Mouse (Mus musculus) lung, adult 18-20 months (tissue): ENCODE measurements at regions not wholly inside any gene's neighbourhood (a gene's known extent, or its start where the extent isn't known, plus 50 kb on each side); places are given as distances from the start of the nearest gene placed in this dataset.

Source experiments
- DNase-seq, 2 experiments: peaks; one replicate each; pipeline ENCODE4 v3.0.0; 2022; ENCODE audit warnings: mixed read lengths in 2 of 2

- no peak for DNase-seq
Observed at GRCm38 (mm10) chr4:153018138-153018921, 464.3 kb downstream of the Ajap1 start.

- no peak for DNase-seq
Observed at GRCm38 (mm10) chr4:153017816-153018137, 464.8 kb downstream of the Ajap1 start.

- no peak for DNase-seq
Observed at GRCm38 (mm10) chr4:153003338-153003737, 479.3 kb downstream of the Ajap1 start.

- DNase-seq: no peak
Observed at GRCm38 (mm10) chr4:153002516-153002915, 480.1 kb downstream of the Ajap1 start.

- DNase-seq: no peak
Observed at GRCm38 (mm10) chr4:153001761-153002160, 480.9 kb downstream of the Ajap1 start.

- DNase-seq: no peak
Observed at GRCm38 (mm10) chr4:152999526-152999925, 483.1 kb downstream of the Ajap1 start.

- DNase-seq: no peak
Observed at GRCm38 (mm10) chr4:152997251-152997650, 485.4 kb downstream of the Ajap1 start.

GRCm38 (mm10) chr4:152996641-152997040, 486.0 kb downstream of the Ajap1 start:
- no peak for DNase-seq

- no peak for DNase-seq
Observed at GRCm38 (mm10) chr4:152995052-152995595, 487.5 kb downstream of the Ajap1 start.

GRCm38 (mm10) chr4:152994206-152994605, 488.4 kb downstream of the Ajap1 start:
- no peak for DNase-seq

- no peak for DNase-seq
Observed at GRCm38 (mm10) chr4:152990266-152990665, 492.3 kb downstream of the Ajap1 start.

GRCm38 (mm10) chr4:152987726-152988125, 494.9 kb downstream of the Ajap1 start:
- DNase-seq: no peak

- DNase-seq: no peak
Observed at GRCm38 (mm10) chr4:152975012-152975675, 497.5 kb upstream of the Kcnab2 start.

- DNase-seq: no peak
Observed at GRCm38 (mm10) chr4:152963001-152963400, 485.3 kb upstream of the Kcnab2 start.

- DNase-seq: no peak
Observed at GRCm38 (mm10) chr4:152962165-152962564, 484.5 kb upstream of the Kcnab2 start.

GRCm38 (mm10) chr4:152961677-152962076, 484.0 kb upstream of the Kcnab2 start:
- DNase-seq: no peak

- peak in 1 of 2 experiments; percentile 5 for DNase-seq
Observed at GRCm38 (mm10) chr4:152959627-152960230, 482.1 kb upstream of the Kcnab2 start.

GRCm38 (mm10) chr4:152953237-152953974, 475.7 kb upstream of the Kcnab2 start:
- DNase-seq: no peak

- DNase-seq: no peak
Observed at GRCm38 (mm10) chr4:152948956-152949355, 471.3 kb upstream of the Kcnab2 start.

GRCm38 (mm10) chr4:152941159-152941558, 463.5 kb upstream of the Kcnab2 start:
- DNase-seq: no peak

GRCm38 (mm10) chr4:152936614-152937013, 458.9 kb upstream of the Kcnab2 start:
- no peak for DNase-seq

- no peak for DNase-seq
Observed at GRCm38 (mm10) chr4:152935484-152935883, 457.8 kb upstream of the Kcnab2 start.

- DNase-seq: no peak
Observed at GRCm38 (mm10) chr4:152928422-152928985, 450.8 kb upstream of the Kcnab2 start.
